Mouse (Mus musculus) gastrocnemius, adult 8-10 months (tissue): ENCODE data around the gene Immp1l. TPM values are rescaled to one million over a fixed set of nuclear protein-coding genes. Genes with fewer than 3 reads are reported as not detected.

Source experiments
- microRNA-seq: library from miRNA; unstranded; fragments of <30 nt; microRNA quantifications from one replicate; pipeline ENCODE4 v1.2.0, GENCODE M21; 2022
- total RNA-seq, 4 experiments: library from RNA; stranded (reverse); gene quantifications; 2 replicates each; pipeline ENCODE4 v1.2.4; 2022

Gene Immp1l
- total RNA-seq, 4 experiments from 2014 or later, result 78.1 to 98.1 (median 90.0) TPM

Small RNA genes within 50 kb of the gene (microRNA-seq; reads per million reads assigned to microRNA genes)
- not detected for gene Gm22002

Other genes with a start within 250 kb of the Immp1l start
- gene Pax6, start 235.7 kb upstream of the Immp1l start, total RNA-seq, result not detected
- gene Elp4, start 74 bp upstream of the Immp1l start, total RNA-seq, result 10 to 100 TPM in 1 of 4 experiments, 1 to 10 TPM in 3; 8.1 to 10.2 (median 8.9) TPM
- 1 to 10 TPM; 5.5 to 7.8 (median 6.3) TPM for gene Dnajc24, start 98.9 kb downstream of the Immp1l start, total RNA-seq